Mouse (Mus musculus) mature B cell (primary cell): ENCODE results near the gene Cd5l.
"Not testable (repeated sequence)": the region's sequence is repeated elsewhere in the genome, so short reads cannot be mapped to it uniquely, and the experiment has no call there.

Experiments used
- in situ Hi-C: fragments of 300-500 bp; cut with MboI; formaldehyde crosslinking; loops from 2 replicates; pipeline ENCODE4 v1.14.3; 2019

The Cd5l gene

GRCm38 (mm10) chr3:87357581-87357980, at the start of gene Cd5l:
Cd5l (plus strand) TSS chr3:87357881.
- in situ Hi-C loops, result no loop called here

- in situ Hi-C loops, result no loop called here
These were observed 47.8 kb upstream of the Cd5l start for GRCm38 (mm10) chr3:87309922-87310321.

GRCm38 (mm10) chr3:87322557-87322956, 35.1 kb upstream of the Cd5l start:
- in situ Hi-C loops, result loop anchor here (10.0 kb wide), 3 partner anchors 52 to 242 kb away; partner anchors contain the start of gene Fcrl1

- in situ Hi-C loops, result loop anchor here (10.0 kb wide), 3 partner anchors 51 to 241 kb away; partner anchors contain the start of gene Fcrl1
These were observed 33.9 kb upstream of the Cd5l start for GRCm38 (mm10) chr3:87323778-87324177.

GRCm38 (mm10) chr3:87337899-87338298, 19.8 kb upstream of the Cd5l start:
- in situ Hi-C loops, result no loop called here

- in situ Hi-C loops, result not testable (repeated sequence)
These were observed 6.7 kb upstream of the Cd5l start for GRCm38 (mm10) chr3:87350992-87351391.

GRCm38 (mm10) chr3:87359215-87359614, 1.5 kb downstream of the Cd5l start:
- in situ Hi-C loops, result no loop called here

- in situ Hi-C loops, result no loop called here
These were observed 2.8 kb downstream of the Cd5l start for GRCm38 (mm10) chr3:87360466-87360865.

GRCm38 (mm10) chr3:87365691-87366090, 8.0 kb downstream of the Cd5l start:
- in situ Hi-C loops, result no loop called here

- in situ Hi-C loops, result no loop called here
These were observed 9.8 kb downstream of the Cd5l start for GRCm38 (mm10) chr3:87367511-87367910.

- in situ Hi-C loops, result no loop called here
These were observed 11.5 kb downstream of the Cd5l start for GRCm38 (mm10) chr3:87369181-87369580.

GRCm38 (mm10) chr3:87376195-87377165, 18.8 kb downstream of the Cd5l start, which contains the start of gene Fcrl1:
Fcrl1 (plus strand) TSS chr3:87376387.
- in situ Hi-C loops, result loop anchor here (10.0 kb wide), 1 partner anchor 52 kb away; no protein-coding TSS in a partner anchor

- in situ Hi-C loops, result loop anchor here (10.0 kb wide), 1 partner anchor 52 kb away; no protein-coding TSS in a partner anchor
These were observed 19.5 kb downstream of the Cd5l start for GRCm38 (mm10) chr3:87377228-87377627.

- in situ Hi-C loops, result loop anchor here (10.0 kb wide), 1 partner anchor 53 kb away; no protein-coding TSS in a partner anchor
These were observed 20.0 kb downstream of the Cd5l start for GRCm38 (mm10) chr3:87377719-87378118.

- in situ Hi-C loops, result loop anchor here (10.0 kb wide), 1 partner anchor 55 kb away; no protein-coding TSS in a partner anchor
These were observed 22.1 kb downstream of the Cd5l start for GRCm38 (mm10) chr3:87379641-87380315.

GRCm38 (mm10) chr3:87381806-87382712, 24.4 kb downstream of the Cd5l start:
- in situ Hi-C loops, result no loop called here

GRCm38 (mm10) chr3:87383308-87383707, 25.6 kb downstream of the Cd5l start:
- in situ Hi-C loops, result no loop called here

GRCm38 (mm10) chr3:87385105-87385504, 27.4 kb downstream of the Cd5l start:
- in situ Hi-C loops, result no loop called here

- in situ Hi-C loops, result no loop called here
These were observed 33.3 kb downstream of the Cd5l start for GRCm38 (mm10) chr3:87390935-87391334.

- in situ Hi-C loops, result no loop called here
These were observed 41.1 kb downstream of the Cd5l start for GRCm38 (mm10) chr3:87398809-87399208.

- in situ Hi-C loops, result loop anchor here (10.0 kb wide), 1 partner anchor 75 kb away; no protein-coding TSS in a partner anchor
These were observed 42.2 kb downstream of the Cd5l start for GRCm38 (mm10) chr3:87399906-87400305.
